Mouse (Mus musculus): ENCODE results near the gene Siae.

Siae gene

DNA sequence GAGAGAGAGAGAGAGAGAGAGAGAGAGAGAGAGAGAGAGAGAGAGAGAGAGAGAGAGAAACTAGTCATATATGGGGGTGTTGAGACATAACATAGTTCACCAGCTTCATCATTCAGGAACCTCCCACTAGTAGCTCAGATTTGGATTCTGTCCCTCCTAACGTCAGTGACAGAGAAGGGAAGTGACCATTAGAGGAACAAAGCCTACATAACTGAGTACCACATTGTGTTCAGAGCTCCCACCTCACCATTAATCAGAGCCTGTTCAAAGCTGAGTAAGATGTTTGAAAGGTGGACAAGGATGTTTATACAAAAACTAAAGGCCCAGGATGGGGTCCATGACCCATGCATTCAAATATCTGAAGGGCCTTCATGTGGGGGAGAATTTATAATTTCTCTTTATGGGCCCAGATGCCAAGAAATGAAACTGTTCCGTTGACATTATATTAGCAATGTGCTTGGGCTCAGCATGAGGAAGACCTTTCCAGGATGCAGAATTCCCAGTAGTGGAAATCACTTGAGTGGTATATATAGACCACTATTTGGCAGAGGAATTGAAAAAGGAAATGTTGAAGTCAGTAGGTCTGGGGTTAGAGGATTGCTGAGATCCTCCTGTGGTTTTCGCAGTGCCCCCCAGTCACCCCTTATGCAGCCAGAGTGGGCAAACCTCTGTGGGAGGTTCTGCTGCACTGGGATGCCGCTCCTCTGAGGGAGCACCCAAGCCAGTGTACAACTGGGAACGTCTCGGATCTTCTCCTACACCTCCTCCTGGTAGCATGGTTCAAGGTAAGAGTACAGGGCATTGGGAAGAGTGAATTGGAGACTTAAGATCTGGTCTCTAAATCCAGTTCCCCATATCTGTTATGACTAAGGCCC lies 14.6 kb upstream of the Siae start:
- DNase-seq (ENCODE audit: low spot score in 2 of 2) = no peak

DNA sequence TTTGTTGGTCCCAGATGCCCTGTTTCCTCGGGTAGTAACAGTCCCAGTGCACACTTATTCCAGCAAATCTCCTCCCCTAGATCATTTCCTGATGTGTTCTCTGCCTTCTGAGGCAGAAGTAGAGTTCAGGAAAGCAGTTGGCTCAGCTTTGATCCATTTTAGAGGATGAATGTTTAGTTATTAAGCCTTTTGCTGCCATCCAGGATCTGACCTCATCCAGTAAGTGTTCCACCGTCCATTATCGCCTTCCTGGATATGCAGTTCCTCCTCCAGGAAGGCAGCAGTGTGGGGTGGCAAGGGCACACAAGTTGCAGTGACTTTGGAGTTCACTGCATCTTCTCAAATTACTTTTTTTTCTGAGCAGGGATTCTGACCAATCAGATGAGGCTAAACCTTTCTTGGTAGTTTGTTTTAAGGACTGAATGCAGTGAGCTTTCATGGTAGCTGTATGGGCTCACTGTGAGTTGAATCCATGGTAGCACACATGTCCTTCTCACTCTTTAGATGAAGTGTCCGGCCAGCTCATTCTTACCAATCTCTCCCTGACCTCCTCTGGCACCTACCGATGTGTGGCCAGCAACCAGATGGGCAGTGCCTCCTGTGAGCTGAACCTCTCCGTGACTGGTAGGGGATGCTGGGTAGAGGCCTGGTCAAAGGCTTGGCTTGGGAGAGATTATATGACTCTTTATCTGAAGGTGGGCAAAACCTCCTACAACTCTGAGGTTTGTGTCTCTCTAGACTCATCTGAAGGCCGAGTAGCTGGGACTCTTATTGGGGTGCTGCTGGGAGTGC lies 13.5 kb upstream of the Siae start:
- no peak for DNase-seq (ENCODE audit: low spot score in 2 of 2)

DNA sequence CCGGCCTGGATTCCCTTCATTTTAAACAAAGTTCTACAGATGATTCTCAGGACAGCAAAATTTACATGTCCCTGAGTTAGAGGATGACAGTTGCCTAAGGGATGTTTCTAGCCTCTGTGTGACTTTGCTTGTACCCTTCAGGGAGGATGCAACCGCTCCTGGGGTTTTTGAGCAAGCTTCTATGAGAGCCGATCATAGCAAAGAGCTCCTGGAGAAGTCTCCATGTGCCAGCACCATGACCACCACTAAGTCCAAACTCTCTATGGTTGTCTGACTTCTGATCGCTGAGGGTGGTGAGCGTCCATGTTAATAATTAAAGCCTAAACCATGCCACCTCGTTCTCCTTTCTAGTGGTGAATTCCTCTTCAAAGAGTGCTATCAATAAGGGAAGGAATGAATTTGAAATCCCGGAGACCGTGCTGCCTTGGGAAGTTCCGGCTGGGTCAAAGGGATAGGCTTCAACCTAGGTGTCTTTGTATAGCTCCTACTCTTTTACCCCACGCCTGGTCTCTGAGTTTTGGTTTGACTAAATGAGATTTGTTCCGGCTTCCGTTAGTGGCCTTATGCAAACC lies 11.5 kb upstream of the Siae start:
- DNase-seq (ENCODE audit: low spot score in 2 of 2) = no peak

GRCm38 (mm10) chr9:37544447-37545165 lies 10.9 kb upstream of the Siae start:
- DNase-seq (ENCODE audit: low spot score in 2 of 2) = peak in 1 of 2 experiments; percentile 66

DNA sequence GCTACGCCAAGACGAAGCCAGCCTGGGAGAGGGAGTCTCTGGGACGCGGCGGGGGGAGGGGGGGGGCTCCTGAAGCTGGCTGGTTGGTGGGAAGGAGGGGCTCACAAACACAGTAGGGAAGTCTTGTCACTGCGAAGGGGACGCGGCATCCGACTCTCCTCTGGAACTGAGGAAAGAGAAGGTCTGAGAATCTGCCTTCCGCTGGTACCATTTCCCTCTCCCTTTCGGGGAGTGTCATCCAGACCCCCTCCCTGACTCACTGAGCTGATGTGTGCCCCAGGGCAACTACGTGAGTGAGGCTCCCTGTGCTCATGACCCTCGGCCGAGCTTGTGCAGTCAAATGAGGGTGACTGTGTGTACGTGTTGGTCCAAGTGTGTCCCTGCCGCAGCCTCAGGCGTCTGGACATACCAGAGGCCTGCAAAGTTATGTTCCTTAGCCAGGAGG lies 10.3 kb upstream of the Siae start:
- DNase-seq (ENCODE audit: low spot score in 2 of 2) = no peak

- no peak for DNase-seq (ENCODE audit: low spot score in 2 of 2)
Observed at GRCm38 (mm10) chr9:37545847-37546452, 9.5 kb upstream of the Siae start.

GRCm38 (mm10) chr9:37546889-37547288 lies 8.6 kb upstream of the Siae start:
- DNase-seq (ENCODE audit: low spot score in 2 of 2) = no peak

- no peak for DNase-seq (ENCODE audit: low spot score in 2 of 2)
Observed at GRCm38 (mm10) chr9:37550435-37550834, 5.1 kb upstream of the Siae start.

DNA sequence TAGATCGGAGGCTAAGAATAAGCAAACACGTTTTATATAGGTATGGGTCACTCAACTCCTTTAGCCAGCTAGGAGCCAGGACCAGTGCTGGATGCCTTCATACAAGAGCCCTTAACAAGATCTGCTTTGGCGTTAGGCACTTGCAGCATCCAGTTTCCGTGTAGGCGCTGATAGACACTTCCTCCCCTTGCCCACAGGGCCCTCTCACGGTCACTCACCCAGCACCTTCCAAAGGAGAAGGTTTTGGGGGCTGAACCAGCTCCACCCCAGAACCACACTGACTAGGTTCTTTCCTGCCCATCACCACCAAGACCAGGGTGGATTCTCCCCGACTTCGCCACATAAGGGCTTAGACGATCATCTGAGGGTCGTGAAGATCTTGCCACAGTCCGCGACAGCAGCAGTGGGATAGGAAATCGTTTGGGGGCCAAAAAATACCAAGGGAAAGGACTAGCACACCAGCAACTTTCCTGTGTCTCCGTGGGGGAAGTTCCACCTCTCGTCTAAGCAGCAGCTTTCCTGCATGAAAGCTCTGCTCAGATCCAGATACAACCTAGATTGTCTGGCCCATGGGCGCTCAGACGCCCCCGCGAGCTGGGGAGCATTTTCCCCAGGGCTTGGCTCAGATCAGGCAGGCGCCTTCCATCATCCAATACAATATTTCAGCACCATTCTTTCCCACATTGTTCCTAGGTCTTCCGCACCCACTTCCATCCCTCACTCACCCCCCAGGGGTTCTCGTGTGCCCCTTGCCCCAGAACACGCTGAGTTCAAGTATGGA lies 3.6 kb upstream of the Siae start:
- no peak for DNase-seq (ENCODE audit: low spot score in 2 of 2)

- DNase-seq (ENCODE audit: low spot score in 2 of 2) = peak; percentile 81 to 82
Observed at GRCm38 (mm10) chr9:37552536-37553293, 2.8 kb upstream of the Siae start, which contains the start of gene Nrgn. Nrgn (minus strand) TSS chr9:37552904.

GRCm38 (mm10) chr9:37554279-37554678 lies 1.2 kb upstream of the Siae start:
- DNase-seq (ENCODE audit: low spot score in 2 of 2) = no peak

DNA sequence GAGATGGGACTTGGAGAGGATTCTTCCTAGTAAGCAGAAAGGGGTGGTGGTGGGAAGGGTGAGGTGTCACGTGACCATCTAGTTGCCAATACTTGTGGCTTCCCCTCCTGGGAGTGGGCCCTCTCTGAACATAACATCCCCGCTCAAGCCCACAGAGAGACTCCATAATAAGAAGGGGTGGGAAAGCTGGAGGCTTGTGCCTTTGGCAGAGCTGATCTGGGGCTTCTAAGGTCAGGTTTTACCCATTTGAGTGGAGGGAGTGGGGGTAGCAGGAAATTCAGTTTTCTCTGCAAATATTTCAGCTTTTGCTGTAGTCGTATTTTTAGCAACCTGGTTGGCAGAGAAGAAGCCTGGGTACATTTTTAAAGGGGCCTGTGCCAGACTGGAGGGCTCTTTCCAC lies 868 bp downstream of the Siae start:
- DNase-seq (ENCODE audit: low spot score in 2 of 2) = no peak

GRCm38 (mm10) chr9:37560617-37561016 lies 5.1 kb downstream of the Siae start:
- no peak for DNase-seq (ENCODE audit: low spot score in 2 of 2)

GRCm38 (mm10) chr9:37563805-37564204 lies 8.3 kb downstream of the Siae start:
- DNase-seq (ENCODE audit: low spot score in 2 of 2) = no peak

DNA sequence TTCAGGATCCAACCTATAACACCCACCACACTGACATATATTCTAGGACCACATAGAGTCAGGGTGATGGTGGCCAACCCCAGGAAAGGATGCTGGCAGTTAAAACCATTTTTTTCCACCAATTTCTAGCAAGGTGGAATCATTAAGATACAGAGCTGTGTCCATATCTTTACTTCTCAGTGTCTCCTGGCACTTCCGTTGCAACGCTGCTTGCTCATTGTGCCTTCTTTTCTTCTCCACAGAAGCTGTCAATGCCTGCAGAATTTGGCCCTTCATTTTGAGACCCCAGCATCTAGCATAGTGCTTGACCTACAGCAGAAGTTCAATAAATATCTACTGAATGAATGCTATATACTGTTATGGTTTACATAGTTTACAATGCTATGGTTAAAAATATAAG lies 11.5 kb downstream of the Siae start:
- DNase-seq (ENCODE audit: low spot score in 2 of 2) = no peak

GRCm38 (mm10) chr9:37567454-37567853 lies 12.0 kb downstream of the Siae start:
- DNase-seq (ENCODE audit: low spot score in 2 of 2) = no peak

GRCm38 (mm10) chr9:37567892-37568604 lies 12.6 kb downstream of the Siae start:
- peak; percentile 39 to 61 for DNase-seq (ENCODE audit: low spot score in 2 of 2)

DNA sequence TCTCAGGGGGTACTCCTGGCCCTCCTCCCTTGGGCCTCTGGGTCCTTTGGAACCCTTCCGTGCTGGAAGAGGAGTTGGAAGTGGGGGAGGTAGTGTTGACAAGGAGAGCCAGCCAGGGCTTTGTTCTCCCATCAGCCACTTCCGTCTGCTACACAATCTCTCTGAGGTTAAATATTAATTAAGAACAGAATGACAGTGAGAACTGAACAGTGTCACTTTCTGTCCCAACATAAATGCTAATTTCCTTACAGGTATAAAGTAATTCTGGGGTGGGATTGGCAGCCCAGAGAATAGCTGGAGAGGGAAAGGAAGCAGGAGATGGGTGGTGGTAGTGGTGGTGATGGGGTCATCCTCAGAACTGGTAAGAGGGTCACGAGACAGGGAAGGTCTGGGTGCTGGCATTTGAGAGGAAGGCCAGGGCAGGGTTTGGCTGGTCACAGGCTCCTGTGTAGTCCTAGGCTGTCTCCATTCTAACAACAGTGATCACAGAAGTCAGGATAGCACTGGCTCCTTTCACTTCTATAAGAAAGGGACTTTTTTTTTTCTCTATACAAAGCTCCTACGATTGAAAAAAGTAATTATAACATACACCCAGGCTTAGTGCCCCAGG lies 13.2 kb downstream of the Siae start:
- DNase-seq (ENCODE audit: low spot score in 2 of 2) = no peak
